Mouse (Mus musculus) right cerebral cortex, adult 2 months (tissue): ENCODE results near the gene Dnajc13.
A peak's percentile ranks its signal among the peaks of the same experiment; 100 is the strongest.

Source experiments
- DNase-seq, 2 experiments: peaks; one replicate each; pipeline ENCODE4 v3.0.0; 2021 to 2022; ENCODE audit warnings: low spot score in 2 of 2

The Dnajc13 gene

DNA sequence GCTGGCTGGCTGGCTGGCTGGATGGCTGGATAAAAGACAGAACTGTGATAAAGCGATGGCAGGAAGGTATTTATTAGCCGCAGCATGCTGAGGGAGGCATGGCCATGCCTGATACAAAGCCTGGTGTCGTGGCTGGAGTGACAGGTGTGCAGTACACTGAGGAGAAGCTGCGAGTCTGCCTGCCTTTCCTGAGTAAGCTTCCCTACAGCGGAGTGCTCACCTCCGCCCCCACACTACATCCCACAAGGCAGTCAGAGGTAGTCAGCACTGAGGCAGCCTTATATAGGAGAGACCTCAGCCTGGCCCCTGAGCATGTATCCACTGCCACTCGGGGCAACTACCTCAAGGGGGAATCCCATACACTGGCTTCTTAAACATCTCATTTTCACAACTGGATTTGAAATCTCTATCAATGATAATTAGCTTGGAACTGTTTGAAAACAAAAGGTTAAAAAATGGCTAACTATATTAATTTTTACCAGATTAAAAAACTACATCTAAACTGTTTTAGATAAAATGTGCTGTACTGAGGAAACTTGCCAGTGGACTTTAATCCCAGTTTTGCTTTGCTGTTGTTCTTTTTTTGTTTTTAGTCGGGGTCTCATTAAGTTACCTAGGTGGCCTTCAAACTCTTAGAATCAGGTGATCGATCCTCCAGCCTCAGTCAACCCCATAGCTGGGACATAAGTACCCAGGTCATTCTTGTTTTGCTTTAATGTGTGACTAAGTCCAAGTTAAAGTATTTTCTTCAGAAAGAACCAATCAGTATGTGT is 8.1 kb downstream of the Dnajc13 start:
- DNase-seq: peak in 1 of 2 experiments; percentile 41

DNA sequence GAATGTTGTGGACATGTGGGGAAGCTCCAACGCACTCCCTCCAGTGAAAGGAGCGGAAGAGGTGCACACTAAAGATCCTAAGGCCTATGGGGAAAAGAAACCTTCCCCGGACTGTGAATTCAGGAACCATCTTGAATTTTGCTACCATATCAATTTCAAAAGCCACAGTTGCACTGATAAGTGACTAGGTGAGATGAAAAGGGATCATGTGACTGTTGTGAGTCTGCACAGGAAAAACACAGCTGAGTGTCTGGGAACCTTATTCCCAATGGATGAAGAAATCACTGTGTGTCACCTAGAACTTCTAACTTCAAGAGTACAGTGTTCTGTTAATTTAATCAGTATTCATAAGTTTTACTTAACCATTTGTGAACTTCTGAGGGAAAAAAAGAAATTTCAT is 10.1 kb downstream of the Dnajc13 start:
- DNase-seq: no peak

DNA sequence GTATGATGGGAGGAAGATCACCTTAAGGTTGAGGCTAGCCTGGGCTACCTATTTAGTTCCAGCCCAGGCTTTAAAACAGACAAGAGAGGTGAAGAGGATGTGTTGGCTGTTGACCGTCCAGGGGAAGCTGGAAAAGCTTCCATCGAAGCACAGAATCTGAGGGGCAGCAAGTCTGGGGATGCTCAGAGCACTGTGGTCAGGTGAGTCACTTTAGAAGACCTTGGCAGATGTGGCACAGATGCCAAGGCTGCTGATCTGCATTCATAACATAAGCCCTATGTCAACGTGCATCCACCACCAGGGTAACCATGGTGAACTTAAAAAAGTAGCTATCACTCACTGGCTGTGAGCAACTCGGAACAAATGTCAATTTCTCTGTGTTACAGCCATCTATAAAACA is 11.0 kb downstream of the Dnajc13 start:
- no peak for DNase-seq

DNA sequence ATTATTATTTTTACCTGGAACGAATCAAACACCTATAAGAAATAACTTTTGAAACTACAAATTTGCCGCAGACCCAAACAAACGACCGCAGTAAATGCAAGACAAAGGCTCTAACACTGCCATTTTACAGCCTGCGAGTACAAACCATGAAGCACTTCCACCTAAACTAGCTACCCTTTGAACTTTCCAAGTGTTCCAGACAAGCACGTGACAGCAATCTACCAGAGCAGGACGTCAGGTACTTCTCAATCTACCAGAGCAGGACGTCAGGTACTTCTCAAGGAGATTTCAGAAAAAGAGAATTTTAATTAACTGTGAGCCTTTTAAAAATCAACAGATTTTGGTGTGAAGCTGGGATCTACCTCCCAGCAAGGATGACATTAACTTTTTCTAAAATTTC is 11.6 kb downstream of the Dnajc13 start:
- DNase-seq: no peak

DNA sequence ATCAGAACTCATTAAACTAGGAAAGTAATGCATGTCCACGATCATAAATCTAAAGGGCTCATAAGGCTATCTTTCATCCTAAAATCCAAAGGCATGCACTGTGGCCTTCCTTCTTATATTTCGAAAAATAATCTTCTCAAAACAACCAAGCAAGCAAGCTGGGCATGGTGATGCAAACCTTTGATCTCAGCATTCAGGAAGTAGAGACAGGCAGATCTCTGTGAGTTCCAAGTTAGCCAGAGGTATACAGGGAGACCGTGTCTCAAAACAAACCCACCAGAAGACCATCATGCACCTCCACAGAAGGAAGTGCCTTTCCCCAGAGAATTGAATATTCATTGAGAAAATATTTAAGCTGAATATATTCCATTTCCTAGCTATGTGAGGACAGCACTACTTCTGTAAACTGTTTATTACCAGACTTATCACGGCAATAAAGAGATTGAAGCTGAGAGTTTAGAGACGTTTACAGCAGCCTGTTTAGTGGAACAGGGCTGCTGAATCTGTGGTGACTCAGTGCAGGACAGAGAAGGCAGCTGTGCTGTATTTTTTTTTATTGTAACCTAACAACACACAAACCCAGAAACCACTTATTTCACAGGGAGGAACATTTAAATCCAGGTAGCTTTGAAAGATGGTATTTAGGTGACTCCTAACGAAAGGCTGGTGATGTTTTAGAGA is 15.3 kb downstream of the Dnajc13 start:
- no peak for DNase-seq

DNA sequence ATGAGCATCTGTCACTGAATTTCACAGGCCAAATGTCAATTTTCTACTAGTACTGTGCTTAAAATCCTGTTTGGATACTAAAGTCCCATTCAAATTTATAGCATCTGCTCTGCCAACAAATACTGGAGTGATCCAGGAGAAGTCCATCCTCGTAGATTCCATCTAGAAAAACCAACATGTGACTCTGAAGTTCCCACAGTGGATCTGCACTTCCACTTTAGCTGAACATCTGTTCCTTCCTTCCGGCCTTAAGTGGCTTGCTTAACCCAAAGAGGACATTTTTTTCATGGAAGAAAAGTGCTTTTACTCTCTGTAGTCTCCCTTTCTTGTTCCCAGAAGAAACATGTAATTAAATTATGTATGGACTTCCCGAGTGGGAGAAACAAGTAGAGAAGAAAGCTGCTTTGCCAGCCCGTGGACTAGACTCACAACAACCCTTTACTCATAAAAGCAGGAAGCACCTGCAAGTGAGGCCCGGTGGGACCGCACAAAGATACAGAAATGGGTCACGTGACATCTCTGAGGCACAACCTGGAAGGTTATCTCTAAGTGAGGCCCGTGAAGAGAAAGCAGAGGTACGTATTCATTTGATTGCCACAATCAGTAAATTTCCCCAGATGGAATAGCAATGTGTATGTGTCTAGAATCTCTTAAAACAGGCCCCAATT is 18.8 kb downstream of the Dnajc13 start:
- no peak for DNase-seq

DNA sequence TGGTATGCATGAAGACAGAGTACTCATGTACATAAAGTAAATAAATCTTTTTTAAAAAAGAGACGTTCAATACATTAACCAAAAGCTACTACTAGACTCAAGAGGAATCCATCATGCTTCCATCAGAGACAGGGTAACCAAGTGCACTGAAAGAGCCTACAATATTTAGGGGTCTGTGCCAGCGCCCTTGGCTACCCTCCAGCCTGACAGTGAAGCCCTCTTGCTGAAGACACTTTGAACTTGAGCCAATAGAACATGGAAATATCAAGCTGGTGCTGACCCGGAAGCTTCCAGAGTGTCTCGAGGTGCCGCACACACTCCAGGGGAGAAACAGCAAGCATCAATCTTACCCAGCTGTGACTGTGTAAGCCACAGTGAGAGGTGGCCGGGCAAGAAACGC is 22.6 kb downstream of the Dnajc13 start:
- no peak for DNase-seq

DNA sequence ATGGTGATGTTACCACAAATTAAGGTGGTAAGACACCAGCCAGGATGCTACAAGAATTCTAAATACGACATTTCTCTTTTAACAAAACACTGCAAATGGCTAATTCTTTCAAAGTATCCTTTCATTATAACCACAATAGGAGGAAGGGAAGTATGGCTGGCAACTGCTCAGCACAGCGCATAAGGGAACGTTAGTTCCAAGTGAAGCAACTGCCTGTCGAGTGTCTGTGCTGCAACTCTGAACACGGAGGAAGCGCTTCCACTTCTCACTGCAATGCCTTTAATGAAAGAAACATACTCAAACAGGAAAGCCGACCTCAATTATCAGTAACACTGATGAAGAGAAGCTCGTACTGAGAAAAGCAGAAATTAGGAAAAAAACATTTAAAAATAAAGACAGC is 23.7 kb downstream of the Dnajc13 start:
- no peak for DNase-seq

DNA sequence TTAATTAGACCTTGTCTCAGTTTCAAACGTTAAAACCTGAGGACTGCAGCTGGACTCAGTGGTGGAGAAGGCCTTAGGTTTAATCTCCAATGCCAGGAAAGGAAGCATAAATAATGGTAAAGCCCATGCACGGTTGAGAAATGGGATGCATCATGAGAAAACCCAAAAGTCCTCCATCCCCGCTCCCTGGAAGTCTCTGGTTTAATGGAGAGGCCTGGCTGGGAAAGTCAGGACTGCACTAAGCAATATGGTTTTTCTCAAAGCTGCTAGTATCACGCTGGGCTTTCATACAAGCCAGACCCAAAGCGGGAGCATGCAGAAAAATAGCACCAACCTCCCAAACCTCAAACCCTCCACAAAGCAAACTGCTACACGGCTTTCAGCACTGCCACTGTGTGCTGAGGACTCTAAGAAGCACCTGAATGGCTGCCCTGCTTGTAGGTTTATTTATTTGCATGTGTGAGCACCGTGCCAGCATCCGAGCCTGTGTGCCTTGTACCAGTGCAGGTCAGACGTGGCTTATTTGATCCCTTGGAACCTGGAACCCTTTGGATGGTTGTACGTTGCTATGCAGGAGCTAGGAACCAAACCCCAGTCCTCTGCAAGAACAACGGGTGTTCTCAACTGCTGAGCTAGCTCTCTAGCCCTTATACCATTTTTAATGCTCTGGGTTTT is 26.3 kb downstream of the Dnajc13 start:
- DNase-seq: no peak

DNA sequence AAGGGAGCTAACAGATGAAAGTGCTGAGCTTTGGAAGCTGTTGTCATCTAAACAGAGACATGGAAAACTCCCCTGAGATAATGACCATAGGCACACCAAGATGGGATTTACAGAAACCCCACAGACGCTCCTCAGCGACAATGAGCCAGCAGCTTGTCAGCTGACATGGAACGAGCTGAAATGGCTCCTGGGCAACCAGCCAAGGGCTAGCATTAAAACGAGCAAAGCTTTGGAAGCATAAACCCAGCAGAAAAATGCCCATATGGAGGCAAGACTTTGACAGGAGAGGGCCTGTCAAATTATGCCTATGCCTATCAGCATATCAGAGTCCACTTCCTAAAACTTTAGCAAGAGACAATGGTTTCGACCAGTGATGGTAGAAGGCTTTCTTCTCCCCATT is 27.0 kb downstream of the Dnajc13 start:
- DNase-seq: peak; percentile 36 to 52

DNA sequence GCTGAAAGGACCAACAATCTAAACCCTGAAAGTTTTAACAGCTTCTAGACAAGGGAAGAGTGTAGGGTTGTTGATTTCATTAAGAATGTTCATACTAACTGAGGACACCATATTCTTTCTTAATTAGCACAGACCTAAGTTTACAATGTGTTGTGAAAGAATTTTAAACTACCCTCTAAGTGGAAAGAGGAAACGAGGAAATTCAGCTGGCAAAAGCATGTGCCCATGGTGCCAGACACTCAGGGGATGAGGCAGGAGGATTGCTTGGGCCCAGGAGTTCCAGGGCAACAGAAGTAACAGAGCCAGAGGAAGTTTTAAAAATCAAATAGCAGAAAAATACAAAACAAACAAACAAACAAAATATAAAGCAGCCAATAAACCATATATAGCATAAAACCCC is 28.9 kb downstream of the Dnajc13 start:
- no peak for DNase-seq

DNA sequence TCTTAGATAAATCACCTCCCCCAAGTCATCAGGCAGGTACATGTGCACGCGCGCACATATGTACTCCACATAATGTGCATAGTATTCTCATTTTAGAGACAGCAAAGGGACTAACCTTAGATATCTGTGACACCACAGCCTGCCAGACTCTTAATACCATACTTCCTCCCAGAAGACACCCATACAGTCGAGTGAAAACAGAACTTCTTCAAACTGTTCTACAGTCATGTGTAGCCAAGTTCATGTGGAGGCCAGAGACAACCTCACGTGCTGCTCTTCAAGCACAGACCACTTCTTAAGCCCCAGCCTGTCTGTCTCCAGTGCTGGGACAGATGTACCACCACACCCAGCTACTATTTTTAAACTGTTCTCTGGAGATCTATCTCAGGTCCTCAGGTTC is 29.7 kb downstream of the Dnajc13 start:
- DNase-seq: no peak

DNA sequence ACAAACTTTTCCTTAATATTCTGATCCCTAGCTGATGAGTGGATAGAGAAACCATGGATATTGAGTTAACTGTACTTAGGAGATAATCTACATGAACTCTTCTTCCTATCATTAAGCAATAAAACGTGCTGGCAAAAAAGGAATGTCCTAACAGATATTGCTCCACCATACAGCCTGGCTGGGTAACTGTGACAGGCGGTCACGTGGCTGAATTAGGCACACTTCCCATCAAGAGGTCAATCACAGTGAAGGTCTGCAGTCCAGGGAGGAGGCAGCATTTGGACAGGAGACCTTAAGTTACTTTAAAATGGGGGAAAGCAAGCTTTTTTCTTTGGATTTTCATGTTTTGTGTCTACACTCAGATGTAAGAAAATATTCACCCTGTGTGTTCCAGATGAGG is 30.7 kb downstream of the Dnajc13 start:
- no peak for DNase-seq

DNA sequence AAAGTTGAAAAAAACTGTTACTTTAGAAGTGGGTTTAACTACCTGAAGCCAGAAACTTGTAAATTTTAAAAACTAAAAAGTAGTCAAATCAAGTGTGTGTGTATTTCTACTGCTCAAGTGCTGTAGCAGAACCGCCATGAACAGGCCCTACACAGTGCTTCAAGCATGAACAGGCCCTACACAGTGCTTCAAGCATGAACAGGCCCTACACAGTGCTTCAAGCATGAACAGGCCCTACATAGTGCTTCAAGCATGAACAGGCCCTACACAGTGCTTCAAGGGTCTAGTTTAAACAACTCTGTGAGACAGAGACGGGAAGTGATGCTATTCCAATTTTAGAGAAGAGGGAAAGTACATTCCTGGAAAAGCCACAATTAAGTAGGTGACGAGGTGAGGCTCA is 51.3 kb downstream of the Dnajc13 start:
- no peak for DNase-seq

DNA sequence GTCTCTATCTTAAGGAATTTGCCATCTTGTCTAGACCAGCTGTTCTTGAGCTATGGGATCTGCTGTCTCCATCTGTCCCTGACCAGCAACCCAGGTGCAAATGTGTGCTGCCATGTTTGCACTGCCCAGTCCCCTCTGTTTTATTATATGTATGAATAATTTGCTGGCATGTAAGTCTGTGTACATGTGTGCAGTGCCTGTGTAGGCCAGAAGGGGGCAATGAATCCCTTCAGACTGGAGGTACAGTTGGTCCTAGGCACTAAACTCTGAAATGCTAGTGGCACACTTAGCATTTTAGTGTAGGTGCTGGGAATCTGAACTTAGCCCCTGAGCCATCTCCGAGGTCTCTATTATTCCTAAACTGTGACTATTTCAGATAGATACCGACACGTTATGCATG is 58.9 kb downstream of the Dnajc13 start:
- peak; percentile 63 to 65 for DNase-seq

DNA sequence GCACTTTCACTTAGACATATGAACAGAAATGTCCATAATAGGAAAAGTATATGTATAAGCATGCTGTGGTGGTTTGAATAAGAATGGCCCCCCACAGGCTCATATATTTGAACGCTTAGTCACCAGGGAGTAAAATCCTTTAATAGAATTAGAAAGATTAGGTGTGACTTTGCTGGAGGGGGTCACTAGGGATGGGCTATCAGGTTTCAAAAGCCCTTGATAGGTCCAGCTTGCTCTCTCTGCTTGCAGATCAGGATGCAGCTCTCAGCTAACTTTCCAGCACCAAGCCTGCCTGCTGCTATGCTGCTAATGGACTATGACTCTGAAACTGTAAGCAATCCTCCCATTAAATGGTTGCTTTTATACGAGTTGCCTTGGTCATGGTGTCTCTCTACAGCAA is 68.2 kb downstream of the Dnajc13 start:
- no peak for DNase-seq

DNA sequence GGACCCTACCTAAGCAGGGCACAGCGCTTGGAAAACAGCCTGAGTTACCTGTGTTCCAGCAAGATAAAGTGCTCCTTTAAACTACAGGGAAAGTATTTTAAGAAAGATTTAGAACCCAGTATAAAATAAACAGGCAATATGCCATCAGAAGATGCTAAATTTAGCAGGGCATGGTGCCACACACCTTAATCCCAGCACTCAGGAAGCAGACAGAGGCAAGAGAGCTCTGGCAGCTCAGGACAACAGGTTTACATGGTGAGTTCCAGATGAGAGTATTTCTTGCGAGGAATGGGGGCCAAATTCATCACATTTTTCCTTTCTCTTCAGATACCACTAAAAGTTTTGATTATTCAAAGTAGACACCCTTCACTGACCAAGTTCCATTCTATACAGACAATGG is 68.8 kb downstream of the Dnajc13 start:
- DNase-seq: no peak

DNA sequence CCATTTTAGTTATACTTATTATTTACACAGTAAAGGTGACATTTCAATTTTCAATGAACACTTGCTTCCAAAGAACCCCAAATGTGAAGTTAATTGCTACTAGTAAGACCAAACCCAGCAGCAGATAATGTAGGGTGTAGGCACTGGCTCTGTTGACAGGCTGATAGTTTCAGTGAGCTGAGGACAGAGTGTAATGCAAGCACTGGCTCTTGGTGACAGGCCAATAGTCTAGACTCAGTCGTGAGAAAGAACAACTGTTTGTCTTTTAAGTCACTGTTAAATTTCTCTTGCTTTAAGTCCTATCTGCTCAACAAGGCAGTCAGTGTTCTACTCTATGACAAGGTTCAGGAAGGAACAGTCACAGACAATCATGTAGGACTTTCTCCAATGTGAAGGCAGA is 69.4 kb downstream of the Dnajc13 start:
- no peak for DNase-seq

DNA sequence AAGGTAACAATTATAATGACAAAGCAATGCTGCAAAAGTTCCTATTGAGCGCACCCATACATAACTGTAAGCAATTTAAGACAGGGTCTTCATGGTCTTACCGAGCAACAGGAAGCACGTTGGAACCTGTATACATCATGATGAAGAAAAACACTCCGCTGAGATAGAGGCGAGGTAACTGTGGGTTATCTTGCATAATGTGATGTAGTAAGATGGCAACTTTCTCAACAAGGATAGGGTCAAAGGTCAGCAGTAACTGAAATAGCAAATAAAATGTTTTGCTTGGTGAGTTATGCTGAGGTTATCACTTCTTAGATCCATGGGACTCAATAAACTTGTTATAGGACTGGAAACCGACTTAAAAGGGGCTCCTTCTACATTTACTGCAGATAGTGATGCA is 70.2 kb downstream of the Dnajc13 start:
- DNase-seq: no peak

DNA sequence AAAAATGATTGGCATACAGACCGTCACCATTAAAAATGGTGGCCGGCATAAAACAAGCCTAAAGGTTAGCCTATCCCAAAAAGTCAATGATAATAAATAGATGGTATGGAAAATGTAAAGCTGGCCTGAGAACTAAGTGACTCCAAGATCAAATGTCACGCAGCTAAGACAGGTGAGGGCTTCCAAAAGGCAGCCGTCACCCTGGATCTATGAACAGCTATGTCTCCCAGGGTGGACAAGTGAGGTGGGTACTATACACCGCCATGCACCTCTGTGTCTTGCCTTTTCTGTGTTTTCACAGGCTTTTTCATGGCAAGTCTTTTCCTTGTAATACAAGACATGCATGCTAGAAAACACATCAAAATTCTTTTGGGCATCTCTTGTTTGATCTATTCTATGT is 73.1 kb downstream of the Dnajc13 start:
- no peak for DNase-seq

DNA sequence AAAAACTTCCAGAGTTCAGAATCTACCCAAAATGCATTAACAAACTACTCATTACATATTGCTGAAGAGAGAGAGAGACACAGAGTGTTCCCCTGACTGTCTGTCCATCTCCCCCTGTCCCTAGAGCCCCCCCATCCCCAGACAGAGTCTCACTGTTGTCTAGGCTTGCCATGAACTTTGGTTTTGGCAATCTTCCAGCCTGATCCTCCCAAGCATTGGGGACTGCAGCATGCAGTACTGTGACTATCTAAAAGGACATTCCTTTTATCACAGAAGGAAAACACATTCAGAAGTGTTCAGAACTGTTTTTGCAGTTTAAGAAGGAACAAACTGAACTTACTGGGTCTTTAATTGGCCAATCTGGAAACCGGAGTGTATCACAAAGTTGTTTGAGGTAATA is 74.0 kb downstream of the Dnajc13 start:
- DNase-seq: no peak

DNA sequence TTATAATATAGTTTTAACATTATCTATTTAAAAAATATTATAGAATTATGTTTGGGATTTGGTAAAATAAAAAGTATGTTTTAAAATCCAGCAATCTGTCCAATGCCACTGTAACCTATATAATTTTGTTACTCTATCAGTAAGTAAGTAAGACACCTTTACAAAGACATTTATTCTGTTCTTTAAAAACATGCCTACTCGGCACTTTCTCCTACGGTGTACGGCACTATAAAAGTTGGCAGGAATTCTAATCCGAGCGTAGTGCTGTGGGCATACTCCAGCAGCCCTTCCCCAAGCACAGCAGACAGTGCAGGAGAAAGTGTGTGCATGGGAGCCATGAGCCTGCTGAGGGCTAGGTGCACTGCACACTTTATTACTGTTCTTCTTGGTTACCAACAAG is 75.7 kb downstream of the Dnajc13 start:
- no peak for DNase-seq

DNA sequence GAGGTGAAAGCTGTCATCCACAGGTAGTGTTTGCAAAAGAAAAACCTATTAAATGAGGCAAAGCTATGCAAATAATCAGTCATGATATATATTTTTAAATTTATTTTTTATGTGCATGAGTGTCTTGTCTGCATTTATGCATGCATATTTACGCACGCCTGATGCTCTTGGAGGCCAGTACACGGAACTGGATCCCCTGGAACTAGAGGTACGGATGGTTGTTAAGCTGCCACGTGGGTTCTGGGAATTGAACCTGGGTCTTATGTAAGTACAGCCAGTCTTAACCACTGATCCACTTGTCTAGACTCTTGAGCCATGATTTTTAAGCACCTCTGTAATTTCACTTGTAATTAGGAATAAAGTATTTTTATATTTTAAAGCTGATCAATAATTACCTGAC is 79.5 kb downstream of the Dnajc13 start:
- no peak for DNase-seq
